Mouse (Mus musculus) hindbrain, embryonic 15.5 days (tissue): ENCODE measurements around the gene Syt1. TPM values are rescaled to one million over a fixed set of nuclear protein-coding genes. Genes with fewer than 3 reads are reported as not detected.

ENCODE experiments used
- ATAC-seq: fragments of 200-750 bp; cut with Nextera tagmentation; 2 replicates; pipeline ENCODE4 v1.8.0; 2017; ENCODE audit warnings: low read depth, moderate number of reproducible peaks, moderate TSS enrichment; ENCODE audit not compliant: low FRiP score
- H3K27ac ChIP-seq: fragments of 300-500 bp; sonication (generic); replicated peaks from 2 replicates; pipeline ENCODE4 v1.5.1; 2015; ENCODE audit warnings: mild to moderate bottlenecking, inconsistent platforms
- H3K27me3 ChIP-seq: fragments of 300-500 bp; sonication (generic); 2 replicates; pipeline ENCODE4 v1.6.1; 2015; ENCODE audit warnings: control low read depth, inconsistent platforms
- H3K36me3 ChIP-seq: fragments of 300-500 bp; sonication (generic); 2 replicates; pipeline ENCODE4 v1.6.1; 2015; ENCODE audit warnings: control low read depth, inconsistent platforms
- H3K4me1 ChIP-seq: fragments of 300-500 bp; sonication (generic); replicated peaks from 2 replicates; pipeline ENCODE4 v1.6.1; 2015; ENCODE audit warnings: control low read depth, inconsistent platforms
- H3K4me2 ChIP-seq: fragments of 300-500 bp; sonication (generic); 2 replicates; pipeline ENCODE4 v1.6.1; 2015; ENCODE audit warnings: moderate library complexity, mild to moderate bottlenecking, inconsistent platforms
- H3K4me3 ChIP-seq: fragments of 300-500 bp; sonication (generic); 2 replicates; pipeline ENCODE4 v1.5.1; 2015; ENCODE audit warnings: mild to moderate bottlenecking, inconsistent platforms
- H3K9ac ChIP-seq: fragments of 300-500 bp; sonication (generic); 2 replicates; pipeline ENCODE4 v1.6.1; 2015; ENCODE audit warnings: inconsistent platforms
- H3K9me3 ChIP-seq: fragments of 300-500 bp; sonication (generic); 2 replicates; pipeline ENCODE4 v1.6.1; 2016; ENCODE audit warnings: control low read depth, inconsistent platforms
- WGBS: fragments of 180-500 bp; shearing (Covaris S2); methylation state at CpG from one replicate; pipeline ENCODE4 v1.1.7; 2015; 5-methylcytosine and 5-hydroxymethylcytosine counted together
- polyA plus RNA-seq: library from polyadenylated mRNA; unstranded; fragments of >200 nt; fragmentation: Nextera tagmentation; extraction: Ambion mirVana; gene quantifications from 2 replicates; pipeline ENCODE4 v1.2.1, GENCODE M21; 2015

Syt1 gene
- polyA plus RNA-seq, 1 experiment from 2014 or later, result 131 TPM

- Histone ChIP-seq H3K4me1 (no peaks in the 10 kb centered on the region), H3K27me3 (no peaks in the 10 kb centered on the region), H3K4me3 (no peak overlapping the region), H3K9ac (no peak overlapping the region), H3K9me3 (no peaks in the 10 kb centered on the region), H3K36me3 (no peaks in the 10 kb centered on the region), H3K4me2 (no peak overlapping the region), H3K27ac (no peak overlapping the region)
- no peak for ATAC-seq
- WGBS, result 90% methylated on average over 4 of the region's 4 CpGs
These were observed 375.2 kb downstream of the Syt1 start for GRCm38 (mm10) chr10:108635616-108636015.

GRCm38 (mm10) chr10:108630841-108631240 lies 379.9 kb downstream of the Syt1 start:
- no peaks in the 10 kb centered on the region for H3K36me3 ChIP-seq
- H3K9me3 ChIP-seq, result no peaks in the 10 kb centered on the region
- no peaks in the 10 kb centered on the region for H3K27me3 ChIP-seq
- ATAC-seq, result no peak
- 89% methylated on average over 8 of the region's 8 CpGs for WGBS
- no peak overlapping the region for H3K27ac ChIP-seq
- no peaks in the 10 kb centered on the region for H3K4me1 ChIP-seq
- H3K4me2 ChIP-seq, result no peak overlapping the region
- H3K4me3 ChIP-seq, result no peak overlapping the region
- no peak overlapping the region for H3K9ac ChIP-seq

- no peak for ATAC-seq
- no peak overlapping the region for H3K4me2 ChIP-seq
- H3K9ac ChIP-seq, result no peak overlapping the region
- no peak overlapping the region for H3K27ac ChIP-seq
- H3K4me1 ChIP-seq, result no peaks in the 10 kb centered on the region
- no peaks in the 10 kb centered on the region for H3K27me3 ChIP-seq
- H3K4me3 ChIP-seq, result no peak overlapping the region
- WGBS, result 37% methylated on average over 3 of the region's 3 CpGs
- no peaks in the 10 kb centered on the region for H3K36me3 ChIP-seq
- H3K9me3 ChIP-seq, result no peaks in the 10 kb centered on the region
These were observed 384.4 kb downstream of the Syt1 start for GRCm38 (mm10) chr10:108626404-108626803.

DNA sequence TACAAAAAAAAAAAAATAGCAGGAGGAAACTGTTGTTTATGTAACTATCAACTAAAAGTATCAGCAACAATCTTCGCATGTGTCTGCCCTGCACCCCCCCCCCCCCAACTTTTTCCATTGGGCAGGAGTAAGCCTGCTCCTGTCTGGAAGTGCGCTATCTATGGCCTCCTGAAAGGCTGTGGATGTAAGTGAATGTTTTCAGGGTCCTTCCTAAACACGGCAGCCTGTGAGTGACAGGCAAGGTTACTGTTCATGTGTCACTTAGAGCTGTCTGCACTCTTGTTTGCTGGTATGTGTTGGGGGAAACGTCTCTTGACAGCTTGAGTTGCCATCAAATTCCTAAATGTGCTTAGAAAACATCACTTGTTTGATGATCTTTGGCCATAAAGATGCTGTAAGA lies 387.8 kb downstream of the Syt1 start:
- Histone ChIP-seq H3K27ac (no peak overlapping the region), H3K4me1 (no peaks in the 10 kb centered on the region), H3K27me3 (no peaks in the 10 kb centered on the region), H3K4me3 (no peak overlapping the region), H3K36me3 (no peaks in the 10 kb centered on the region), H3K4me2 (no peak overlapping the region), H3K9me3 (no peaks in the 10 kb centered on the region), H3K9ac (no peak overlapping the region)
- no peak for ATAC-seq
- WGBS, result 74% methylated on average over 4 of the region's 4 CpGs

GRCm38 (mm10) chr10:108619861-108620260 lies 390.9 kb downstream of the Syt1 start:
- Histone ChIP-seq H3K36me3 (0 out of 2 replicates have a peak, but pooled peaks cover 2% of the 10 kb centered on the region), H3K9me3 (no peaks in the 10 kb centered on the region), H3K4me2 (no peak overlapping the region), H3K27me3 (no peaks in the 10 kb centered on the region), H3K27ac (no peak overlapping the region), H3K4me3 (no peak overlapping the region), H3K4me1 (no peaks in the 10 kb centered on the region), H3K9ac (no peak overlapping the region)
- WGBS, result 86% methylated on average over 5 of the region's 5 CpGs
- no peak for ATAC-seq

DNA sequence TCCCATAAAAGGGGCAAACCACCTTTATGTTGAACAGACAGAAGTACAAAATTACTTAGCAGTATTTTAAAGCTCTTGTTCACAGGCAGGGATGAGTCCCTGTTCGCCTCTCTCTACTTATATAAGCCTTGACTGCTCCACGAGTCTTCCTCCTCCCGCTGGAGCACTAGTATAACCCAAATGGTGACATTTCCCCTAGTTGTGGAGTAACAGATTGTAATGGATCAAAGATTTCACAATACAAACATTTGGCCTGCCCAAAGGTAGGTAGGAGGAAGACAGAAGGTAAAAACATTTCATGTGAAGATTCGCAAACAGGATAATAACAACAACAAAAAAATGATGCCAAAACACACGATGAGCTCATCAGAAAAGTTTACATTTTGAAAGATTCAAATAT lies 391.6 kb downstream of the Syt1 start:
- ATAC-seq, result no peak
- Histone ChIP-seq H3K36me3 (0 out of 2 replicates have a peak, but pooled peaks cover 3% of the 10 kb centered on the region), H3K4me1 (no peaks in the 10 kb centered on the region), H3K4me3 (no peak overlapping the region), H3K9me3 (no peaks in the 10 kb centered on the region), H3K27ac (no peak overlapping the region), H3K4me2 (no peak overlapping the region), H3K9ac (no peak overlapping the region), H3K27me3 (no peaks in the 10 kb centered on the region)
- WGBS, result 91% methylated on average over 5 of the region's 5 CpGs

DNA sequence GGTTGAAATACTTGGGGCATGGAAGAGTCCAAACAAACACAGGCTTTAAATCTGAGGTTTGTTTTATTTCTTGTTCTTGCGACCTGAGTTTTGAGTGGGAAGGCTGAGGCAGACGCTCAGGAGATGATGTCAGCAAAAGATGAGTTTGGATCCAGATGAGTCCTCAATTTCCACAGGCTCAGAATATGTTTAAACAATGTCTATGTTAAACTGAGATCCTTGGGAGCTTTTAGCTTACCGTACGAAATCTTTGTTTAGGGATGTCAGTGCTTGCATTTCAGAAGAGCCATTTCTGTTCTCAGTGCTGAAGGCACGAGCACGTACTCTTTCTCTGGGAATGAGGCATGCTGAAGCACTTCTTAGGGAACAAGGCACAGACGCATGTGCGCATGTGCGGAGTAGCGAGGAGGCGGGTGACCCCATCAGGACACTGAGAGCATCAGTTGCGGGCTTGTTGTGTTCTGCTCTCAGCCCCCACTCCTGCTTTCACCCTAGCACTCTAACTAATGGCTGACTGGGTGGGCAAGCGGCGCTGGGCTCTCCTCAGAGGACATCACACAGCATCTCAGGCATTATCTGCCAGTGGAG lies 400.6 kb downstream of the Syt1 start:
- ATAC-seq, result 0 out of 2 replicates have a peak, but pooled peaks have one; percentile 42
- no peaks in the 10 kb centered on the region for H3K27me3 ChIP-seq
- no peak overlapping the region for H3K9ac ChIP-seq
- no peaks in the 10 kb centered on the region for H3K4me1 ChIP-seq
- H3K27ac ChIP-seq, result no peak overlapping the region
- H3K36me3 ChIP-seq, result 0 out of 2 replicates have a peak, but pooled peaks cover 8% of the 10 kb centered on the region
- no peak overlapping the region for H3K4me2 ChIP-seq
- H3K4me3 ChIP-seq, result no peak overlapping the region
- 78% methylated on average over 14 of the region's 14 CpGs for WGBS
- H3K9me3 ChIP-seq, result no peaks in the 10 kb centered on the region

GRCm38 (mm10) chr10:108601672-108602412 lies 408.9 kb downstream of the Syt1 start:
- Histone ChIP-seq H3K27me3 (no peaks in the 10 kb centered on the region), H3K4me1 (no peaks in the 10 kb centered on the region; the same call in 1 of the 2 replicates), H3K9ac (no peak overlapping the region), H3K4me2 (no peak overlapping the region), H3K27ac (no peak overlapping the region), H3K9me3 (no peaks in the 10 kb centered on the region), H3K4me3 (no peak overlapping the region), H3K36me3 (peaks cover 6% of the 10 kb centered on the region)
- 87% methylated on average over 8 of the region's 8 CpGs for WGBS
- ATAC-seq, result no peak

- Histone ChIP-seq H3K9me3 (no peaks in the 10 kb centered on the region), H3K27ac (0 out of 2 replicates have a peak overlapping the region, but pooled peaks have one; percentile 19)
These were observed 410.1 kb downstream of the Syt1 start for GRCm38 (mm10) chr10:108600693-108601092.

DNA sequence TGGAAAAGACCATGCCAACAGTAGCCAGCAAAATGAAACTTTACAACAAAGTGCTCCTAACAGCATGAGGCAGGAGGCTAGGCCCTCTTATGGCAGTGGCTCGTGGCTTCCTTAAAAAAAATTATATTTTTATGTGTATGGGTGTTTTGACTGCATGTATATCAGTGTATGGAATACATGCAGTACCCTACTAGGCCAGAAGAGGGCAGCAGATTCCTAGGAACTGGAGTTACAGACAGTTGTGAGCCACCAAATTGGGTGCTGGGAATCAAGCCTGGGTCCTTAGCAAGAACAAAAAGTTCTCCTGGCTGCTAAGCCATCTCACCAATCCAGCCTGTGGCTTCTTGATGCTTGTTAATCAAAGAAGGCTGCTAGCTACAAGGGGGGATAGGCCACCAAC lies 413.4 kb downstream of the Syt1 start:
- no peaks in the 10 kb centered on the region for H3K9me3 ChIP-seq
- H3K4me1 ChIP-seq, result no peaks in the 10 kb centered on the region; the same call in 1 of the 2 replicates
- no peak overlapping the region for H3K4me2 ChIP-seq
- peaks cover 6% of the 10 kb centered on the region for H3K36me3 ChIP-seq
- WGBS, result 79% methylated on average over 1 of the region's 1 CpGs
- no peak for ATAC-seq
- H3K9ac ChIP-seq, result no peak overlapping the region
- H3K27ac ChIP-seq, result no peak overlapping the region
- no peak overlapping the region for H3K4me3 ChIP-seq
- H3K27me3 ChIP-seq, result no peaks in the 10 kb centered on the region

More at GRCm38 (mm10) chr10:108600693-108601092, 410.1 kb downstream of the Syt1 start:
- Histone ChIP-seq H3K4me1 (no peaks in the 10 kb centered on the region; the same call in 1 of the 2 replicates), H3K4me3 (no peak overlapping the region), H3K36me3 (peaks cover 6% of the 10 kb centered on the region), H3K9ac (no peak overlapping the region), H3K27me3 (no peaks in the 10 kb centered on the region), H3K4me2 (no peak overlapping the region)
- 63% methylated on average over 9 of the region's 9 CpGs for WGBS
- ATAC-seq, result no peak

DNA sequence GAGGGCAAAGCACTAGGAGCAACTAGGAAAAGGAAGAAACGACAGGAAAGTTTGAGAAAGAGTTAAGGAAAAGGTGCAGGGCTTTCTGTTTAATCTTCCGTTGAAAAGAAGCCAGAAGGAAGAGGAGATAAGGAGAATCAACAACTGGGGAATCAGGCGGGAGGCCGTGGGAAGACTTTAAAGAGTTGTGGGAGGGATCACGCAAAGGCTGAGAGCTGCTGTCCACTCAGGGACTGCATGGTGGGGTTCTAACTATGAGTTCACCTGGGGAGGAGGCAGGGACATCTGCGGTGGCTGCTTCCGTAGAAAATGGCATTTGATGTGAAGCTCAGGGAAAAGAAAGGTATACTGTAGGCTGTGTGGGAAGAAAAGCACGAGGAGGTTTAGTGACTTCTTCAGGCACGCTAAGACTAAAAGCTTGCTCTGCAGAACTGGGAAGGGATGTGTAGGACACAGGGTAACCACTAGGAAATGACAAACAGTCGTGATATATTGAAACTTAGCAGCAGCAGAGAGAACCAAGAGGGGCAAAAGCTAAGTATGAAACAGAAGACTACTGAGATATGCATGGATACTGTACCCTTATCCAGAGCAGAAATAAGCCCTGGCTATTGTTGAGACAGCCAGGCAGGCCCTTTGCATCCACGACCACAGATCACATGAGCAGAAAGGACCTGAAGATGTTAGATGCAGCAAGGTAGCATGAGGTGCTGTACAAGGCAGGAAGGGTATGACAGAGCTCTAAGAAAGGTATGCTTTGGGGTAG lies 414.4 kb downstream of the Syt1 start:
- Histone ChIP-seq H3K9me3 (no peaks in the 10 kb centered on the region), H3K4me2 (no peak overlapping the region), H3K9ac (no peak overlapping the region), H3K4me3 (no peak overlapping the region), H3K4me1 (no peaks in the 10 kb centered on the region; the same call in 1 of the 2 replicates), H3K27me3 (no peaks in the 10 kb centered on the region), H3K36me3 (peaks cover 6% of the 10 kb centered on the region), H3K27ac (no peak overlapping the region)
- 79% methylated on average over 11 of the region's 11 CpGs for WGBS
- ATAC-seq, result no peak

GRCm38 (mm10) chr10:108589355-108589754 lies 421.4 kb downstream of the Syt1 start:
- Histone ChIP-seq H3K27ac (no peak overlapping the region), H3K27me3 (no peaks in the 10 kb centered on the region), H3K4me1 (no peaks in the 10 kb centered on the region), H3K9ac (no peak overlapping the region), H3K36me3 (no peaks in the 10 kb centered on the region), H3K4me3 (no peak overlapping the region), H3K9me3 (no peaks in the 10 kb centered on the region), H3K4me2 (no peak overlapping the region)
- 92% methylated on average over 3 of the region's 3 CpGs for WGBS
- no peak for ATAC-seq
